8 mouse cellular contexts compared by ENCODE assay signal in genomic region chr6:92941281-92941731, GRCm38 (mm10). TPM values are rescaled to one million over a fixed set of nuclear protein-coding genes. Genes with fewer than 3 reads are reported as not detected.
DNase-seq lines count a peak whose midpoint lies in the region; ATAC-seq and TF ChIP-seq lines count a peak whose summit lies in the region.

No protein-coding gene starts in this region.

- peak overlapping the region; percentile 53 for H3K4me3 ChIP-seq in hindbrain, postnatal 0 days (ENCODE audit: low read length)

- H3K4me1 ChIP-seq in hindbrain, postnatal 0 days (ENCODE audit: insufficient read depth, low read length): peaks cover 9% of the 10 kb centered on the region

- peak overlapping the region; percentile 12; the same call in 1 of the 2 replicates for H3K27ac ChIP-seq in hindbrain, postnatal 0 days

- H3K36me3 ChIP-seq in hindbrain, postnatal 0 days (ENCODE audit: insufficient read depth, low read length): no peaks in the 10 kb centered on the region

- peak overlapping the region; percentile 94 for H3K4me2 ChIP-seq in hindbrain, postnatal 0 days (ENCODE audit: low read depth, low read length)

- TF ChIP-seq CTCF in hindbrain, postnatal 0 days (IDR thresholded peaks at IDR 0.05; ENCODE audit: low read depth): peak; percentile 55

- peak; percentile 95 for DNase-seq in adrenal gland, adult 2 months
- peak; percentile 52 for DNase-seq in embryo, embryonic 11.5 days (ENCODE audit: low read depth, low spot score)
- peak; percentile 91 for DNase-seq in gastrocnemius, postnatal 25 days
- peak; percentile 76 for DNase-seq in hindbrain, postnatal 0 days (ENCODE audit: low spot score)
- peak; percentile 43 for DNase-seq in left cerebral cortex, adult 18-20 months (ENCODE audit: low spot score in 2 of 2)
- DNase-seq in lung, postnatal 14 days: peak; percentile 90
- peak; percentile 60 for DNase-seq in right cerebral cortex, adult 18-20 months

- peak overlapping the region; percentile 35 for H3K9ac ChIP-seq in hindbrain, postnatal 0 days (replicated peaks; ENCODE audit: low read length)

- H3K9me3 ChIP-seq in hindbrain, postnatal 0 days (ENCODE audit: low read length): no peaks in the 10 kb centered on the region

- peak; percentile 86 for ATAC-seq in hindbrain, postnatal 0 days
- ATAC-seq in monocyte, adult 5-6 weeks (replicated peaks; ENCODE audit: insufficient number of reproducible peaks, low FRiP score, low TSS enrichment, poor library complexity, severe bottlenecking): no peak

- peaks cover 21% of the 10 kb centered on the region for H3K27me3 ChIP-seq in hindbrain, postnatal 0 days (ENCODE audit: insufficient read depth, low read length)

- WGBS in hindbrain, postnatal 0 days: under 1% methylated on average over 21 of the region's 21 CpGs

RNA-seq across cellular contexts. Expression of gene Adamts9, which starts 2.0 kb away (rescaled TPM):
- total RNA-seq in adrenal gland, adult 2 months (2021): 10 to 100 TPM; 11.0 to 30.9 TPM
- 5.9 and 7.1 TPM in 2 replicates for polyA plus RNA-seq in adrenal gland, adult 2 months (2012; rRNA removed)
- total RNA-seq in gastrocnemius, postnatal 25 days (2021): 1 to 10 TPM; 7.8 to 8.3 TPM
- 7.6 and 9.2 TPM in 2 replicates for total RNA-seq in hindbrain, postnatal 0 days (2014; rRNA removed)
- 1.5 and 1.7 TPM in 2 replicates for polyA plus RNA-seq in hindbrain, postnatal 0 days (2015; fragmentation: Nextera tagmentation; extraction: Ambion mirVana)
- total RNA-seq in left cerebral cortex, adult 18-20 months (2021): 1 to 10 TPM; 2.4 to 3.3 TPM
- total RNA-seq in monocyte, adult 5-6 weeks (2017): 0.10 to 0.29 TPM in 2 of 3 replicates, not detected in the other

Comparison
In these comparisons a context has a peak if more than half of its experiments do, and no peak if none do; other contexts are left out.
1. DNase-seq: peak in every context shown above with its lines; median percentile 95 in adrenal gland, adult 2 months; 91 in gastrocnemius, postnatal 25 days; 90 in lung, postnatal 14 days; 76 in hindbrain, postnatal 0 days; 60 in right cerebral cortex, adult 18-20 months; 52 in embryo, embryonic 11.5 days; 43 in left cerebral cortex, adult 18-20 months.